Mouse (Mus musculus): ENCODE measurements around the gene Galp.
A peak's percentile ranks its signal among the peaks of the same experiment; 100 is the strongest.
"Not testable (repeated sequence)": the region's sequence is repeated elsewhere in the genome, so short reads cannot be mapped to it uniquely, and the experiment has no call there.

Gene Galp

GRCm38 (mm10) chr7:6174365-6174987, 22.4 kb upstream of the Galp start:
- DNase-seq (ENCODE audit: low read depth in 1 of 2, low spot score in 2 of 2): not testable (repeated sequence)

- no peak for DNase-seq (ENCODE audit: low read depth in 1 of 2, low spot score in 2 of 2)
These were observed 17.9 kb upstream of the Galp start for GRCm38 (mm10) chr7:6179013-6179412.

DNA sequence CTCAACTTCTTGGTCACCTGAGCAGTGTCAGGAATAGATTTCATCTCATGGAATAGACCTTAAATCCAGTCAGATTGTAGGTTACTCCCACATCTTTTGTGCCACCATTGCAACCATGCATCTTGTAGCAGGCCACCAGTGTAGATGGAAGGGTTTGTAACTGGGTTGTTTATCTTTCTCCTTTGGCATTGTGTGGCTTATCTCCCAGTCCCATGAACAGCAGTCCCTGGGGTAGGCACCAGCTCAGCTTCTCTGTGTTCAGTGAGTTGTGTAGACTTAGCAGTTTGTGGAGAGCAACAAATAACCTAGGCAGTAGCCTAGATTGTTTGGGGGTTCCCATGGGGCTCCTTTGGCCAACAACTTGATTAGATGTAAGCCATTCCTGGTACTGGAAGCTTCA, 14.0 kb upstream of the Galp start:
- no peak for DNase-seq (ENCODE audit: low read depth in 1 of 2, low spot score in 2 of 2)

DNA sequence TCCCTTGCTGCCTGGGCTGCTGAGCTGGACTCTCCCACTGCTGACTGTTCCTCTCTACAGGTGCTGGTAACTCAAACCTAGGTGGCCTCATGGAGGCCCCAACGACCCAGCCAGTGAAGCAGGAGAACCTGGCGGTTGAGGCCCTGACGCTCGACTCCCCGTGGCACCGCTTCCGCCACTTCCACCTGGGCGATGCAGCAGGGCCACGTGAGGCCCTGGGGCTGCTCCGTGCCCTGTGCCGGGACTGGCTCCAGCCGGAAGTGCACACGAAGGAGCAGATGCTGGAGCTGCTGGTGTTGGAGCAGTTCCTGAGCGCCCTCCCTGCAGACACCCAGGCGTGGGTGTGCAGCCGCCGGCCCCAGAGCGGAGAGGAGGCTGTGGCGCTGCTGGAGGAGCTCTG, 13.1 kb upstream of the Galp start:
- DNase-seq (ENCODE audit: low read depth in 1 of 2, low spot score in 2 of 2): no peak

DNA sequence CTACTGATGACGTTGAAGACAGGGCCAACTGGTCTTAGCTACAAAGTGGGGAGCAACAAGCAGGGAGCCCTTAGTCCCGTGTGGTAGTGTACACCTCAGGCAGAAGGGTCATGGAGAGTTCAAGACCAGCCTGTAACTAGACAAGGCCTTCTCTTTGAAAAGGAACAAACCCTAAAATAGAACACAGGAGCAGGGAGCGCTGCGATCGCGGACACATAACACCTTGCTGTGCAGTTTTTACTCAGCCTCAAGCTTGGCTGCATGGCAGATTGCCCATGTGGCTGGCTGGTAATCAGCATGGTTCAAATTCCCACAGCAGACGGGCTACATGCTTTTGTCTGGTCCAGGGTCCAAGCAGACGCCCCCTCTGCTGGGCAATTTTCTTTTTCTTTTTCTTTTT, 12.4 kb upstream of the Galp start:
- no peak for DNase-seq (ENCODE audit: low read depth in 1 of 2, low spot score in 2 of 2)

DNA sequence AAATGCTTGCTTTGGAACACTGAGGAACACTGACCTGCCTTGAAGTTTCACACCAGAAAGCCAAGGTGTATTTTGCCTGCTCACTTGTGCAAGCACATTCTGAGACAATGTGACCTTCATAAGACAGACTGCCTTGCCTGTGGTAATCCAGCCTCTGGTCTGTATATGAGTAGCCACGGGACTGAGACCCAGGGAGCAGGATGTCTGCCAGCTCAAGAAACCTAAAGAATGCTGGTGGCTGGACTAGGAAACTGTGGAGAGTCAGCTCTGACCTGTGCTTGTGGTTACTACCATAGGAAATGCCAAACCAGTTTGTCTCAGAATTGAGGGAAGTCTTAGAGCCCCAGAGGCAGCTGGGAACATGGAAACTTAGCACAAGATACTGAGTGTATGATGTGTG, 11.5 kb upstream of the Galp start:
- DNase-seq (ENCODE audit: low read depth in 1 of 2, low spot score in 2 of 2): no peak

- DNase-seq (ENCODE audit: low read depth in 1 of 2, low spot score in 2 of 2): no peak
These were observed 10.7 kb upstream of the Galp start for GRCm38 (mm10) chr7:6186176-6186575.

GRCm38 (mm10) chr7:6186756-6187155, 10.1 kb upstream of the Galp start:
- no peak for DNase-seq (ENCODE audit: low read depth in 1 of 2, low spot score in 2 of 2)

DNA sequence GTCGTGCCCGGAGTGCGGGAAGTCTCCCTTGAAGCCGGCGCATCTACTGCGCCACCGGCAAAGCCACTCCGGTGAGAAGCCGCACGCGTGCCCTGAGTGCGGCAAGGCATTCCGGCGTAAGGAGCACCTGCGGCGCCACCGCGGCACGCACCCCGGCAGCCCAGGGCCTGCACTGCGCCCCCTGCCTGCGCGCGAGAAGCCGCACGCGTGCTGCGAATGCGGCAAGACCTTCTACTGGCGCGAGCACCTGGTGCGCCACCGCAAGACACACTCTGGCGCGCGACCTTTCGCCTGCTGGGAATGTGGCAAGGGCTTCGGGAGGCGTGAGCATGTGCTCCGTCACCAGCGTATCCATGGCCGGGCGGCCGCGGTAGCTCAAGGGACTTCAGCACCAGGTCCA, 7.3 kb upstream of the Galp start:
- no peak for DNase-seq (ENCODE audit: low read depth in 1 of 2, low spot score in 2 of 2)

DNA sequence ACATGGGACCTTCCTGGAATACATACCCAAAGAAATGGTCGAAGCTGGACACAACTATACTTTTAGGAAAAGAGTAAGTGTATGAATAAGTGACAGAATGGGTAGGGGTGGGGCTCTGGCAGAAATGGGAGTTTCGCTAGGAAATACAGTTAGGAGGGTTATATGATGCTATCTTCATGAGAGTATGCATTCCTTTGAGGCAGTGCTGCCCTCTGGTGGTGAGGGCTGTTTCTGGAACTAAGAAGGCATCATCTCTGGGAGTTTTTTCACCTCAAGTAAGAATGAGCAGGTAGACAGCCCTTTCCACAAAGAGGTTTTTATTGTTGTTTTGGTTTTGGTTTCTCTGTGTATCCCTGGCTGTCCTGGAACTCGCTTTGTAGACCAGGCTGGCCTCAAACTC, 5.5 kb upstream of the Galp start:
- peak in 1 of 2 experiments; percentile 26 for DNase-seq (ENCODE audit: low read depth in 1 of 2, low spot score in 2 of 2)

GRCm38 (mm10) chr7:6194129-6194528, 2.8 kb upstream of the Galp start:
- DNase-seq (ENCODE audit: low read depth in 1 of 2, low spot score in 2 of 2): no peak

DNA sequence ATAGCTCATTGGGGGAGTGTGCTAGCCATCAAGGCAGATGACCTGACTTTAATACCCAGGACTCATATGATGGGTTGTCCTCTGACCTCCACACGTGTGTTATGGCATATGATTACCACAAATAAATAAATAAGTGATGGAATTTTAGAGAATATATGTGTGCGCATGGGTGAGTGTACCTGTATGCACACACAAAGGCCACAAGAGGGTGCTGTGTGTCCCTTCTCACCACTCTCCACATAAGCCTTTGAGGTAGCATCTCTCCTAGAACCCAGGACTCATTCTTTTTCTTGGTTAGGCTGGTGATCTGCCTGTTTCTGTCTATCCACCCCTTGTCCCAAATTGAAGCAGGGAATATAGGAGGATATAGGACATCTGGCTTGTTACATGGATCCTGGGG, 1.1 kb upstream of the Galp start:
- DNase-seq (ENCODE audit: low read depth in 1 of 2, low spot score in 2 of 2): no peak

GRCm38 (mm10) chr7:6204200-6204599, 7.3 kb downstream of the Galp start:
- no peak for DNase-seq (ENCODE audit: low read depth in 1 of 2, low spot score in 2 of 2)

DNA sequence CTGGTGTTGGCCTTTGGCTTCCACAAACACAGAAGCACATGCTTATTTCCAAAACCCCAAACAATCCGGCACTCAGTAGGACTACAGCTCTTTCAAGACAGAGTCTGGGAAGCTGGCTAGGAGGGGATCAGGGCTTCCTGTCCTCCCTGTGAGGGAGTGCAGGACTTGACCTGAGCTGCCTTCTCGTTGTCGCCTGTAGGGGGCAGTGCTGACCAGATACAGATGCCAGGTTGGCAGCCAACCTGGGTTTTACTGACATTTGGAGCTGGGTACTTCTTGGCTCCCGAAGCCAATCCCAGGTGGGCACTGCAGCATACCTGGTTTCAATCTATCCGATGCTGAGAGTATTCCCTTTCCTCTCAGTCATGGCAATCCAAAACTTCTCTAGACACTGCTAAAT, 16.3 kb downstream of the Galp start:
- DNase-seq (ENCODE audit: low read depth in 1 of 2, low spot score in 2 of 2): no peak

DNA sequence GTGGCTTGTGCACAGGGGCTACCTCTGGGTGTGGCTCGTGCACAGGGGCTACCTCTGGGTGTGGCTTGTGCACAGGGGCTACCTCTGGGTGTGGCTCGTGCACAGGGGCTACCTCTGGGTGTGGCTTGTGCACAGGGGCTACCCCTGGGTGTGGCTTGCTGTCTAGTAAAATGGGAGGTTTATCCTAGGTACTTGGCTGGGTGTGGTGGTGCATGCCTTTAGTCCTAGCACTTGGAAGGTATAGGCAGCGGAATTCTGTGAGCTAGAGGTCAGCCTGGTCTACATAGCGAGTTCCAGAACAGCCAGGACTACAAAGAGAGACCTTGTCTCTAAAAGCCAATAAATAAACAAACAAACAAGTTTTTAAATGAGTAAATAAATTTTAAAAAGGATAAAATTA, 17.8 kb downstream of the Galp start:
- not testable (repeated sequence) for DNase-seq (ENCODE audit: low read depth in 1 of 2, low spot score in 2 of 2)

DNA sequence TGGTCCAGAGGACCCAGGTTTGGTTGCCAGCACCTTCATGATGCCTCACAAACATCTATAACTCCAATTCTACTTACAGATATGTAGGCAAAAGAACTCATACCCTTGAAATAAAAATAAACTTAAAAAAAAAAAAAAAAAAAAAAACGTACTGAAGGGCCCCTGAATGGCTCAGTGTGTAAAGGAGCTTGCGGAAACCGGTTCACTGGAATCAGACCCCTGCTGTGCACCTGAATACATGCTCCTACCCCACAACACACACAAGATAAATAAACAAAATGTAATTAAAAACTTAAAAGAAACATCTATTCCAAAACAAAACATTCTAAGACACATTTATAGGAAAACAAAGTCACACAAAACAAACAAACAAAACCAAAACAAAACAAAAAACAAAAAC, 23.3 kb downstream of the Galp start:
- no peak for DNase-seq (ENCODE audit: low read depth in 1 of 2, low spot score in 2 of 2)

- no peak for DNase-seq (ENCODE audit: low read depth in 1 of 2, low spot score in 2 of 2)
These were observed 25.1 kb downstream of the Galp start, which contains the start of gene Zscan5b for GRCm38 (mm10) chr7:6221978-6222377. Gene Zscan5b, plus strand, starts transcription at chr7:6222278.

DNA sequence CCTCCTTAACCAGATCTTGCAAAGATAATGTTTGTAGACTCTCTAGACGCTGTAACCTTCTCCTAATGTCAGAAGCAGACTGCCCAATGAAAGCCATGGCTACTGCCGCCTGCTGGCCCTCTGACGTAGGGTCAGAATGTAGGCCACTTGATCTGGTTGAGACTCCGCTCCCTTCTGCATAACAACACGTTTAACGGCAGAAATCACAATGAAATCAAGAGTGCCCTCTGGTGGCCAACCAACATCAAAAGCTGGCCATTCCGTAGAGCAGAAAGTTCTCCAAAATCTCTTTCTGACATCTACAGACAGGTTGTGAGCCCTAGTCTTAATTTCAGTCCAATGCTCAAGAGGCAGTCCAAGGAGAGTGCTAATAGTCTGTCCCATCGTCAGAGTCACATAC, 31.6 kb downstream of the Galp start:
- DNase-seq (ENCODE audit: low read depth in 1 of 2, low spot score in 2 of 2): not testable (repeated sequence)

GRCm38 (mm10) chr7:6239787-6240186, 42.9 kb downstream of the Galp start:
- DNase-seq (ENCODE audit: low read depth in 1 of 2, low spot score in 2 of 2): no peak

GRCm38 (mm10) chr7:6240841-6241425, 44.0 kb downstream of the Galp start:
- DNase-seq (ENCODE audit: low read depth in 1 of 2, low spot score in 2 of 2): not testable (repeated sequence)

DNA sequence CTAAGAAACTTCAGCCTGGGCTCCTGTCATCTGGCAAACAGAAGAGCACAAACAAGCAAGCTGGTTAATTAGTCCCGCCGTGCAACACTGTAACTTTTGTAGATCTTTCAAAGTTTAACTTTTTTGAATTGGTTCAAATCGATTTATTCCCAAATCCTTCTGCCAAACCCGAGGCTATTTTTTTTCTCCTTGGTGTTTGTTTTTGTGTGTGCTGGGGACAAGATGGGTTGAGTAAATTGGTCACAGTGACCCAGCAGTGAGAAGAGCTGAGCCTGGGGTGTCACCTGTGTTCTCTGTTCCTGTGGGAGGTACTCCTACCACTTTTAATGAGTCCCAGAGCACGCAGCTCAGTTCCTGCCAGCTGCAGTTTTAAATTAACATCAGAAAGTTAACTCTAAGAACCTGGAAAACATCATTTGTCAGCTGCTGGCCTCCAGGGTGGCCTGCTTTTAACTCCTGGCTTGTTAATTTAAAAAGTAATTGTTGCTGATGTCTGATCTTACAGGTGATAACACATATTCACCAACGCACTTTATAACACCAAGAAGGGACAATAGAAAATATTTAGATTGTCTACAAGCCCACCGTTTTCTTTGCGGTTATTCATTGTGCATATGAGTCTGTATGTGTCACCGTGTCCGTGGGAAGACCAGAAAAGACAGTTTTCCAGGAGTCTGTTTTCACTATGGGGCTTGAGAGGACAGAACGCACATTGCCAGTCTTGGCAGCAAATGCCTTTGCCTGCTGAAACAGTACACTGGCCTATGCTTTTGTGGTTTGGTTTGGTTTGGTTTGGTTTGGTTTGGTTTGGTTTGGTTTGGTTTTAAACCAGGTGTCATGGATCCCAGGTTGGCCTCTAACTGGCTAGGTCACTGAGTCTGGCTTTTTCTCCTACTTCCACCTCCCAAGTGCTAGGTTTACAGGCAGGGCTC, 47.7 kb downstream of the Galp start:
- no peak for DNase-seq (ENCODE audit: low read depth in 1 of 2, low spot score in 2 of 2)

GRCm38 (mm10) chr7:6252410-6252809, 55.5 kb downstream of the Galp start, which contains the start of gene Epp13:
Gene Epp13, plus strand, starts transcription at chr7:6252710.
- no peak for DNase-seq (ENCODE audit: low read depth in 1 of 2, low spot score in 2 of 2)

Data from monocyte, adult 2 months (primary cell).